Comparison of ENCODE assay signal across 14 mouse cellular contexts in genomic region chr6:97521279-97522038, GRCm38 (mm10).
A peak's percentile ranks its signal among the peaks of the same experiment; 100 is the strongest.
DNase-seq lines count a peak whose midpoint lies in the region; ATAC-seq and TF ChIP-seq lines count a peak whose summit lies in the region.
"Had no signal": no experiment of that assay in that cellular context is flagged by ENCODE, and none has a peak within 500 bp of the region (broad histone marks: within the 10 kb centered on the region; RNA-seq: fewer than 3 reads in every experiment).

No protein-coding gene starts in this region.

- TF ChIP-seq CTCF in lung, postnatal 0 days (IDR thresholded peaks at IDR 0.05) = no peak

- peak; percentile 57; the same call in 1 of the 2 replicates for TF ChIP-seq EP300 in lung, postnatal 0 days (IDR thresholded peaks at IDR 0.05)

- H3K4me1 ChIP-seq in lung, postnatal 0 days (ENCODE audit: insufficient read depth, low read depth, low read length) = 0 out of 2 replicates have a peak, but pooled peaks cover 3% of the 10 kb centered on the region
- H3K4me1 ChIP-seq in brown adipose tissue, adult 24 weeks (ENCODE audit: control insufficient read depth, insufficient read depth, insufficient read length, low read length) = peaks cover 12% of the 10 kb centered on the region; the same call in 1 of the 2 replicates

- H3K4me2 ChIP-seq in lung, postnatal 0 days (replicated peaks; ENCODE audit: low read depth, low read length) = no peak overlapping the region
- H3K4me2 ChIP-seq: heart, embryonic 13.5 days; liver, embryonic 11.5 days had no signal

- WGBS in lung, postnatal 0 days = 37% methylated on average over 13 of the region's 13 CpGs

- no peaks in the 10 kb centered on the region for H3K9me3 ChIP-seq in lung, postnatal 0 days (ENCODE audit: low read length)
- H3K9me3 ChIP-seq: heart, embryonic 13.5 days had no signal

- no peaks in the 10 kb centered on the region for H3K36me3 ChIP-seq in lung, postnatal 0 days (ENCODE audit: insufficient read depth, low read length)
- H3K36me3 ChIP-seq: heart, embryonic 13.5 days had no signal

- intact Hi-C loops in heart, postnatal 25 days (cut with DNase I) = loop anchor here (2.0 kb wide), 2 partner anchors 15 to 63 kb away; no protein-coding TSS in a partner anchor

- DNase-seq in heart, adult 8-10 months (ENCODE audit: low spot score) = peak; percentile 60
- no peak for DNase-seq in heart, postnatal 25 days (ENCODE audit: low spot score)
- peak; percentile 42 for DNase-seq in lung, postnatal 0 days (ENCODE audit: low spot score)
- DNase-seq in lung, postnatal 4 days = no peak
- DNase-seq in heart, postnatal 4 days = peak; percentile 19
- DNase-seq in right cerebral cortex, postnatal 4 days = no peak
- DNase-seq: cerebellum, adult 8-10 months; thymus, adult 18-20 months had no signal

- H3K4me3 ChIP-seq in lung, postnatal 0 days (ENCODE audit: low read depth, low read length) = no peak overlapping the region
- H3K4me3 ChIP-seq in brown adipose tissue, adult 24 weeks (ENCODE audit: insufficient read depth, low read depth, low read length) = no peak overlapping the region
- H3K4me3 ChIP-seq: heart, embryonic 13.5 days; myocyte had no signal

- no peak overlapping the region for H3K9ac ChIP-seq in lung, postnatal 0 days (replicated peaks; ENCODE audit: low read depth)
- H3K9ac ChIP-seq: heart, embryonic 13.5 days had no signal

- no peaks in the 10 kb centered on the region for H3K27me3 ChIP-seq in lung, postnatal 0 days (replicated peaks; ENCODE audit: insufficient read depth, low read length)
- H3K27me3 ChIP-seq: Patski had no signal

- ATAC-seq in lung, postnatal 0 days = no peak
- ATAC-seq: Patski had no signal

- H3K27ac ChIP-seq in lung, postnatal 0 days (ENCODE audit: low read length) = 0 out of 2 replicates have a peak overlapping the region, but pooled peaks have one; percentile 10
- 0 out of 2 replicates have a peak overlapping the region, but pooled peaks have one; percentile 24 for H3K27ac ChIP-seq in brown adipose tissue, adult 24 weeks (replicated peaks; ENCODE audit: low read depth, low read length)
- H3K27ac ChIP-seq: heart, embryonic 13.5 days; kidney, postnatal 0 days had no signal

Comparison
In these comparisons a context has a peak if more than half of its experiments do, and no peak if none do; other contexts are left out.
1. DNase-seq: peak in heart, adult 8-10 months (single experiment), lung, postnatal 0 days (single experiment) and heart, postnatal 4 days (single experiment); none in heart, postnatal 25 days (single experiment), lung, postnatal 4 days (0 of 2) and right cerebral cortex, postnatal 4 days (single experiment).